Mouse (Mus musculus) thymus, adult 2 months (tissue): ENCODE measurements at regions not wholly inside any gene's neighbourhood (a gene's known extent, or its start where the extent isn't known, plus 50 kb on each side); places are given as distances from the start of the nearest gene placed in this dataset.

ENCODE experiments used
- CTCF ChIP-seq: fragments of 200-500 bp; IDR thresholded peaks from 2 replicates; pipeline ENCODE4 v1.5.1; 2012; ENCODE audit warnings: mild to moderate bottlenecking, control low read depth, low read length, moderate library complexity, borderline replicate concordance; ENCODE audit not compliant: control insufficient read depth, poor library complexity, insufficient read depth; ENCODE audit errors: extremely low read depth
- POLR2A ChIP-seq: fragments of 200-500 bp; IDR thresholded peaks from 2 replicates; pipeline ENCODE4 v1.6.1; 2012; ENCODE audit warnings: mild to moderate bottlenecking, low read length, control low read depth, moderate library complexity; ENCODE audit not compliant: control insufficient read depth, poor library complexity, insufficient read depth; ENCODE audit errors: extremely low read depth

DNA sequence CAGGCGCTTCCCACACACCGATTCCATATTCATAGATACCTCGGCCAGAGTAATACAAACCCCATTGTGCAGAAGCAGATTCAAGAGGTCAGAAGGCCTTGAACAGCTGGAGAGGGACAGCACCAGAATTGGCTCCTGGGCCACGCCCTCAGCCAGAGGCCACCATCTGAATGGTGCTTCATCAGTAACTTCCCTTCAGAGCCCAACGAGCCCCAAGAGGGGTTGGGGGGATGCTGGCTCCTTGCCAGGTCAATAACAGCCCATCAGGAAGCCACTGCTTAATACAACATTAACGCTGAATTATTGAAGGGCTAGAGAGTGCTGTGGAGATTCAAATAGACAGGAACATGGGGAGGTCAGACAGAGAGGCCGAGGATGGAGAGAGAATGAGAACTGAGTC lies 203.0 kb downstream of the Rplp1 start:
- TF ChIP-seq POLR2A (no peak), CTCF (no peak)
